Mouse (Mus musculus) CH12.LX (cell line): ENCODE data around the gene Gm6588. TPM values are rescaled to one million over a fixed set of nuclear protein-coding genes. Genes with fewer than 3 reads are reported as not detected.

ENCODE experiments used
- DNase-seq: peaks from one replicate; pipeline ENCODE4 v3.0.0-alpha.2; 2013; ENCODE audit errors: extremely low read depth
- H3K27ac ChIP-seq: 2 replicates; pipeline ENCODE4 v1.5.1; 2012; ENCODE audit warnings: low read depth, mild to moderate bottlenecking, control low read depth, moderate library complexity; ENCODE audit not compliant: insufficient read depth
- H3K27me3 ChIP-seq: replicated peaks from 2 replicates; pipeline ENCODE3; 2012; ENCODE audit warnings: inconsistent platforms
- H3K36me3 ChIP-seq, 2 experiments: replicated peaks in 1 of 2; 2 replicates each; pipeline versions ENCODE3 to v1.6.1; 2012; ENCODE audit warnings: inconsistent platforms in 1 of 2, low read length in 1 of 2, mild to moderate bottlenecking in 1 of 2, mixed read lengths in 1 of 2, moderate library complexity in 1 of 2; ENCODE audit not compliant: control insufficient read depth in 1 of 2, insufficient read depth in 1 of 2
- H3K4me1 ChIP-seq, 2 experiments: 2 replicates each; pipeline ENCODE4 v1.6.1; 2012; ENCODE audit warnings: inconsistent platforms in 1 of 2, moderate library complexity in 1 of 2; ENCODE audit not compliant: insufficient read depth in 2 of 2, control insufficient read depth in 1 of 2
- H3K4me2 ChIP-seq: 2 replicates; pipeline ENCODE4 v1.6.1; 2012; ENCODE audit warnings: low read depth, mild to moderate bottlenecking, control low read depth; ENCODE audit not compliant: poor library complexity, insufficient read depth, severe bottlenecking
- H3K4me3 ChIP-seq, 3 experiments: fragments of 150-350 bp in 1 of 3; sonication (generic) in 1 of 3; replicated peaks in 1 of 3; 2 replicates each; pipeline versions ENCODE3 to v1.5.1; 2011 to 2012; ENCODE audit warnings: low read depth in 2 of 3, low read length in 2 of 3, mild to moderate bottlenecking in 2 of 3, moderate library complexity in 2 of 3, control low read depth in 1 of 3, improper control_type of control experiment in 1 of 3, inconsistent platforms in 1 of 3, mixed read lengths in 1 of 3; ENCODE audit not compliant: poor library complexity in 1 of 3
- H3K79me2 ChIP-seq: replicated peaks from 2 replicates; pipeline ENCODE4 v1.6.1; 2012; ENCODE audit warnings: mild to moderate bottlenecking, moderate library complexity; ENCODE audit not compliant: control insufficient read depth, poor library complexity, insufficient read depth, severe bottlenecking; ENCODE audit errors: extremely low read depth
- H3K9ac ChIP-seq: 2 replicates; pipeline ENCODE4 v1.6.1; 2012; ENCODE audit warnings: low read depth, mild to moderate bottlenecking, control low read depth, moderate library complexity; ENCODE audit not compliant: insufficient read depth
- H3K9me3 ChIP-seq: replicated peaks from 2 replicates; pipeline ENCODE3; 2012; ENCODE audit warnings: low read length, inconsistent platforms, mixed read lengths
- CTCF ChIP-seq, 2 experiments: IDR thresholded peaks in 1 of 2; conservative IDR thresholded peaks in 1 of 2; 2 replicates each; pipeline ENCODE4 v1.5.1; 2011 to 2012; ENCODE audit warnings: low read depth in 2 of 2, low read length in 2 of 2, improper control_type of control experiment in 1 of 2, inconsistent platforms in 1 of 2, mild to moderate bottlenecking in 1 of 2, moderate library complexity in 1 of 2
- E2F4 ChIP-seq: IDR thresholded peaks from 2 replicates; pipeline ENCODE4 v1.6.1; 2011; ENCODE audit warnings: low read depth, low read length, improper control_type of control experiment; ENCODE audit not compliant: insufficient replicate concordance
- ELF1 ChIP-seq: IDR thresholded peaks from 2 replicates; pipeline ENCODE4 v1.6.1; 2014; ENCODE audit warnings: low read depth, mild to moderate bottlenecking, inconsistent platforms, low read length, improper control_type of control experiment
- EP300 ChIP-seq: IDR thresholded peaks from 2 replicates; pipeline ENCODE4 v1.6.1; 2011; ENCODE audit warnings: low read length, improper control_type of control experiment
- ETS1 ChIP-seq: conservative IDR thresholded peaks from 2 replicates; pipeline ENCODE4 v1.6.1; 2012; ENCODE audit warnings: low read depth, mild to moderate bottlenecking, inconsistent platforms, low read length, improper control_type of control experiment, moderate library complexity
- HCFC1 ChIP-seq: IDR thresholded peaks from 2 replicates; pipeline ENCODE4 v1.6.1; 2012; ENCODE audit warnings: low read depth, mild to moderate bottlenecking, inconsistent platforms, low read length, improper control_type of control experiment
- IRF4 ChIP-seq: IDR thresholded peaks from 2 replicates; pipeline ENCODE4 v1.6.1; 2014; ENCODE audit warnings: low read depth, mild to moderate bottlenecking, inconsistent platforms, low read length, improper control_type of control experiment
- JUND ChIP-seq: conservative IDR thresholded peaks from 2 replicates; pipeline ENCODE4 v1.6.1; 2011; ENCODE audit warnings: low read depth, low read length, improper control_type of control experiment
- KAT2A ChIP-seq: IDR thresholded peaks from 2 replicates; pipeline ENCODE4 v1.6.1; 2012; ENCODE audit warnings: low read length, improper control_type of control experiment, inconsistent platforms; ENCODE audit not compliant: insufficient replicate concordance
- MAX ChIP-seq: IDR thresholded peaks from 2 replicates; pipeline ENCODE4 v1.6.1; 2011; ENCODE audit warnings: low read length, improper control_type of control experiment
- MAZ ChIP-seq: IDR thresholded peaks from 2 replicates; pipeline ENCODE4 v1.6.1; 2012; ENCODE audit warnings: low read depth, mild to moderate bottlenecking, inconsistent platforms, low read length, improper control_type of control experiment, moderate library complexity
- MEF2A ChIP-seq: IDR thresholded peaks from 2 replicates; pipeline ENCODE4 v1.6.1; 2014; ENCODE audit warnings: low read depth, mild to moderate bottlenecking, inconsistent platforms, low read length, improper control_type of control experiment, borderline replicate concordance
- MYC ChIP-seq: IDR thresholded peaks from 2 replicates; pipeline ENCODE4 v1.6.1; 2011; ENCODE audit warnings: low read depth, mild to moderate bottlenecking, improper control_type of control experiment, low read length
- NELFE ChIP-seq: IDR thresholded peaks from 2 replicates; pipeline ENCODE4 v1.6.1; 2011; ENCODE audit warnings: low read depth, low read length, improper control_type of control experiment
- NRF1 ChIP-seq: IDR thresholded peaks from 2 replicates; pipeline ENCODE4 v1.6.1; 2014; ENCODE audit warnings: low read depth, mild to moderate bottlenecking, inconsistent platforms, low read length, improper control_type of control experiment, moderate library complexity
- PAX5 ChIP-seq: IDR thresholded peaks from 2 replicates; pipeline ENCODE4 v1.6.1; 2012; ENCODE audit warnings: low read length, inconsistent platforms, mixed read lengths
- POLR2AphosphoS2 ChIP-seq: IDR thresholded peaks from 2 replicates; pipeline ENCODE4 v1.6.1; 2011; ENCODE audit warnings: low read depth, low read length, improper control_type of control experiment
- RAD21 ChIP-seq: IDR thresholded peaks from 2 replicates; pipeline ENCODE4 v1.6.1; 2011; ENCODE audit warnings: low read depth, mild to moderate bottlenecking, low read length, improper control_type of control experiment, moderate library complexity
- RCOR1 ChIP-seq: conservative IDR thresholded peaks from 2 replicates; pipeline ENCODE4 v1.6.1; 2012; ENCODE audit warnings: low read depth, mild to moderate bottlenecking, inconsistent platforms, low read length, improper control_type of control experiment
- SMC3 ChIP-seq: IDR thresholded peaks from 2 replicates; pipeline ENCODE4 v1.6.1; 2011; ENCODE audit warnings: low read depth, low read length, improper control_type of control experiment
- TBP ChIP-seq: conservative IDR thresholded peaks from 2 replicates; pipeline ENCODE4 v1.6.1; 2011; ENCODE audit warnings: low read depth, low read length, improper control_type of control experiment
- TCF12 ChIP-seq: IDR thresholded peaks from 2 replicates; pipeline ENCODE4 v1.6.1; 2014; ENCODE audit warnings: low read depth, mild to moderate bottlenecking, inconsistent platforms, low read length, improper control_type of control experiment
- UBTF ChIP-seq: IDR thresholded peaks from 2 replicates; pipeline ENCODE4 v1.6.1; 2012; ENCODE audit warnings: low read depth, mild to moderate bottlenecking, inconsistent platforms, low read length, improper control_type of control experiment, moderate library complexity
- ZC3H11A ChIP-seq: IDR thresholded peaks from 2 replicates; pipeline ENCODE4 v1.6.1; 2012; ENCODE audit warnings: low read depth, mild to moderate bottlenecking, inconsistent platforms, low read length, improper control_type of control experiment
- ZKSCAN1 ChIP-seq: IDR thresholded peaks from 2 replicates; pipeline ENCODE4 v1.6.1; 2012; ENCODE audit warnings: low read depth, inconsistent platforms, low read length, improper control_type of control experiment, borderline replicate concordance
- dilution Hi-C: fragments of 300-500 bp; cut with MboI; formaldehyde crosslinking; loops from 2 replicates; pipeline ENCODE4 v1.14.3; 2020; ENCODE audit warnings: low sequenced_read_pairs; ENCODE audit not compliant: extremely low pct_unique_long_range_greater_than_20kb, extremely low pct_ligation_motif_present
- in situ Hi-C: fragments of 300-500 bp; cut with MboI; formaldehyde crosslinking; loops from 3 replicates; pipeline ENCODE4 v1.14.3; 2019; ENCODE audit warnings: low sequenced_read_pairs, low pct_ligation_motif_present, low pct_unique_long_range_greater_than_20kb, mixed read lengths
- polyA plus RNA-seq: library from polyadenylated mRNA; unstranded; fragments of >175 nt; gene quantifications from 2 replicates; pipeline ENCODE4 v1.2.1, GENCODE M21; 2012; ENCODE audit warnings: low read depth; ENCODE audit not compliant: insufficient read length
- total RNA-seq, 2 experiments: library from RNA; depleted of rRNA; stranded (reverse); fragments of 300-350 nt in 1 of 2; fragments of >200 nt in 1 of 2; gene quantifications; 2 replicates each; pipeline ENCODE4 v1.2.3; 2012 to 2014

The Gm6588 gene
- total and polyA plus RNA-seq, 3 experiments = not detected

- H3K9ac ChIP-seq = no peak overlapping the region
- H3K79me2 ChIP-seq = no peaks in the 10 kb centered on the region
- TF ChIP-seq NRF1 (no peak), RAD21 (no peak), SMC3 (no peak), CTCF (conservative IDR thresholded peaks at IDR 0.05 in 1 of 2, IDR thresholded peaks at IDR 0.05 in 1 of 2; ENCODE audit: low read depth in 2 of 2, low read length in 2 of 2) (no peak), KAT2A (no peak), RCOR1 (no peak), NELFE (no peak), ZKSCAN1 (no peak), POLR2AphosphoS2 (no peak)
- H3K4me3 ChIP-seq = no peak overlapping the region
- dilution Hi-C loops = no loop called here
- no peaks in the 10 kb centered on the region for H3K4me1 ChIP-seq
- in situ Hi-C loops = no loop called here
- peaks cover 27% of the 10 kb centered on the region for H3K27me3 ChIP-seq
- no peak overlapping the region for H3K4me2 ChIP-seq
- H3K9me3 ChIP-seq = peaks cover 2% of the 10 kb centered on the region
- no peak for DNase-seq
- no peaks in the 10 kb centered on the region for H3K36me3 ChIP-seq
- no peak overlapping the region for H3K27ac ChIP-seq
These were observed 43.2 kb upstream of the Gm6588 start for GRCm38 (mm10) chr5:112406017-112406416.

GRCm38 (mm10) chr5:112409274-112409673 is 40.0 kb upstream of the Gm6588 start:
- H3K79me2 ChIP-seq = no peaks in the 10 kb centered on the region
- in situ Hi-C loops = no loop called here
- H3K9ac ChIP-seq = no peak overlapping the region
- peaks cover 4% of the 10 kb centered on the region for H3K9me3 ChIP-seq
- no peak overlapping the region for H3K4me2 ChIP-seq
- no peak overlapping the region for H3K27ac ChIP-seq
- dilution Hi-C loops = no loop called here
- H3K4me3 ChIP-seq = no peak overlapping the region
- H3K4me1 ChIP-seq = no peaks in the 10 kb centered on the region
- DNase-seq = no peak
- TF ChIP-seq MEF2A (no peak), KAT2A (no peak), POLR2AphosphoS2 (no peak), CTCF (conservative IDR thresholded peaks at IDR 0.05 in 1 of 2, IDR thresholded peaks at IDR 0.05 in 1 of 2; ENCODE audit: low read depth in 2 of 2, low read length in 2 of 2) (no peak), PAX5 (no peak), IRF4 (no peak), MYC (no peak), ELF1 (no peak)
- H3K36me3 ChIP-seq = no peaks in the 10 kb centered on the region
- peaks cover 44% of the 10 kb centered on the region for H3K27me3 ChIP-seq

GRCm38 (mm10) chr5:112411072-112411471 is 38.2 kb upstream of the Gm6588 start:
- H3K27me3 ChIP-seq = peaks cover 42% of the 10 kb centered on the region
- TF ChIP-seq UBTF = no peak
- no peak for TF ChIP-seq MYC
- TF ChIP-seq E2F4 = no peak
- TF ChIP-seq TBP = no peak
- no peak for TF ChIP-seq MAZ
- no peak for TF ChIP-seq MEF2A
- TF ChIP-seq MAX = no peak
- TF ChIP-seq TCF12 = no peak
- TF ChIP-seq IRF4 = no peak
- TF ChIP-seq SMC3 = no peak
- TF ChIP-seq ZC3H11A = no peak
- no peak for TF ChIP-seq HCFC1
- TF ChIP-seq EP300 = no peak
- TF ChIP-seq RAD21 = no peak
- TF ChIP-seq JUND = no peak
- no peak for TF ChIP-seq KAT2A
- TF ChIP-seq NELFE = no peak
- no peak for TF ChIP-seq ETS1
- H3K4me2 ChIP-seq = no peak overlapping the region
- dilution Hi-C loops = no loop called here
- H3K27ac ChIP-seq = no peak overlapping the region
- H3K4me1 ChIP-seq = no peaks in the 10 kb centered on the region
- no peak overlapping the region for H3K4me3 ChIP-seq
- peaks cover 4% of the 10 kb centered on the region for H3K9me3 ChIP-seq
- in situ Hi-C loops = no loop called here
- no peaks in the 10 kb centered on the region for H3K36me3 ChIP-seq
- no peak overlapping the region for H3K9ac ChIP-seq
- H3K79me2 ChIP-seq = no peaks in the 10 kb centered on the region
- no peak for DNase-seq
